Mouse (Mus musculus): ENCODE results near the gene Ripply2.

- TF ChIP-seq POLR2A (IDR thresholded peaks at IDR 0.05; ENCODE audit: insufficient read depth, low read depth, low read length) (no peak), CTCF (IDR thresholded peaks at IDR 0.05) (no peak)
These were observed 40.4 kb downstream of the Ripply2 start for GRCm38 (mm10) chr9:87055547-87056235.
